Mouse (Mus musculus): Measurements from ENCODE around the gene Klhdc10. TPM values are rescaled to one million over a fixed set of nuclear protein-coding genes. Genes with fewer than 3 reads are reported as not detected.

The Klhdc10 gene
- total RNA-seq, 2 experiments from 2014 or later, result 132 to 157 TPM

DNA sequence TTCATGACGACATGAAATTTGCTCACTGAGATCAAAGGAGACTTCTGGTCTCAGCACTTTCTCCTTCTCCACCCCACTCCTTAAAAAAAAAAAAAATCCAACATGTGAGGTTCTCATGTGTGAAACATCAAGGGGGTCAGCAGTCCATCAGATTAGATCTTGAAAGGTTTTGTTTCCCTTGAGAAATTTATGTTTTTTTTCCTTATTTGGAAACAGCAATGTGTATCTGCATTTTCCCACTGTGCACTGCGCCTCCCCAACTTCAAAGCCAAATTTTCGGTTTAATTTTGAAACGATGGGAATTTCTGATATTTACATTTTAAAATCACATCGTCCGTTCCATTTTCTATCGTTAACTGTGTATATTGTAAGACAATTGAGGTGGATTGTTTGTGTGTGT, 952 bp upstream of the Klhdc10 start:
- no peak for DNase-seq (ENCODE audit: low spot score in 2 of 2)

DNA sequence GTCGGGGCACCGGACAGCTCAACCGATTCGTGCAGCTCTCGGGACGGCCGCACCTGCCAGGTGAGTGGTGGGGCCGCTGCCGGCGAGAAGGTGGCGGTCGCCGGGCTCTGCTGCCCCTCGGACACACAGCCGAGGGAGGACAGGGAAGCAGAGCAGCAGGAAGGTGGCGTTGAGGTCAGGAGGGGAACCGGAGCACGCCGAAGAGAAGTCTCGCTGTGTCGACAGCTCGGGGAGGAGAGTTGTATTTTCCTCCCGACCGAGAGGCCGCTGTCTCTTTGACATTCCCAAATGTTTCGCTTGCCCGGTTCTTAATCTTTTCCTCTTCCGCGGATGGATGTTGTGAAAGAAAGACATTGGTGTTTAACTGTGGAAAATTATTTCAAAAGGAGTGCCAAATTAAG, 423 bp downstream of the Klhdc10 start:
- DNase-seq (ENCODE audit: low spot score in 2 of 2), result no peak

DNA sequence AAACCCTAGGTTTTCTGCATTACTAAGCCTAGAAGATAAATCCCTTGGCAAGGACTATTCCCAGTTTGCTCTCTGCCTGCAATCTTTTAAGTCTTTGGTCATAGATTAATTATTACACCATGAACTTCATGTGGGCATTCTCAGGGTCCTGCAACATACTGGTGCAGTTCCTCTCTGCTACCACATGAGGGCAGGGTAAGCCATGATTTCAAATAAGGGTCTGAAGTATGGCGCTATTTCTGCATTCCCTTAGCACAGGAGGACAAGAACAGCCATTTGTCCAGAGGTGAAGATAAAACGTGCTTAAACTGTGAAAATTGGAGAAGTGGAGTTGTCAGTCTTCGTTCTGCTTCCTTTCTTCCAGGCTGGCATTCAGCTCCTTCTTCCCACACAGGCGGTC, 1.8 kb downstream of the Klhdc10 start:
- peak; percentile 66 to 76 for DNase-seq (ENCODE audit: low spot score in 2 of 2)

DNA sequence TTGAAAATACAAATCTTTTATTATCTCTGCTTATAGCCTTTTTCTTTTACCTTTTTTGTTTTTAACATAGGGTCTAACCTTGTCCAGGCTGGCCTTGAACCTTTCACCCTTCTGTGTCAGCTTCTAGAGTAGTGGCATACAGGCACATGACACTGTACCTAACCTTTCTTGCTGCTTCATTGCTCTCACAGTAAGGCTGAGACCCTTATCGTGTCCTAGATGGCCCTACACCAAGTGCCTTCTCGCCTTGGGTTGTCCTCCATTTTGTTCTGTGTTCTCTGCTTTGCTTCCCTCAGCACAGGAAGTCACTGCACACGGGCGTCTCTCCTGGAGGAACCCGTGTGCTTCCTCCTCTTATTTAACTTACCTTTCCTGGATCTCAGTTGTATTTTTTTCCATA, 3.0 kb downstream of the Klhdc10 start:
- DNase-seq (ENCODE audit: low spot score in 2 of 2), result no peak

DNA sequence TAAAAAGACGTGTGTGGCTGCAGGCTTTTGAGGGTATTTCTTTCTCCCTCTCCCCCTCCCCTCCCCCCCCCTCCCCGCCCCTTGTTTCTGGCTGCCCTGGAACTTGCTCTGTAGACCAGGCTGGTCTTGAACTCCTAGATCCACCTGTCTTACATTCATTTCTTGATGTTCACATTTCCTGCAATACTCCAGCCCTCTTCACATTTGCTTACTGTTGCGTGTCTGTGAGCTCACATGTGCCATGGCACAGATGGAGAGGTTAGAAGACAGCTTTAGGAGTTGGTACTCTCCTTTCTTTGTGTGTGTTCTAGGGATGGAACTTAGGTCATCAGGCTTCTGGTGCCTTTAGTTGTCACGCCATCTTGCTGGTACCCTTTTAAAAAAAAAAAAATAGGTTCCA, 6.6 kb downstream of the Klhdc10 start:
- DNase-seq (ENCODE audit: low spot score in 2 of 2), result no peak

DNA sequence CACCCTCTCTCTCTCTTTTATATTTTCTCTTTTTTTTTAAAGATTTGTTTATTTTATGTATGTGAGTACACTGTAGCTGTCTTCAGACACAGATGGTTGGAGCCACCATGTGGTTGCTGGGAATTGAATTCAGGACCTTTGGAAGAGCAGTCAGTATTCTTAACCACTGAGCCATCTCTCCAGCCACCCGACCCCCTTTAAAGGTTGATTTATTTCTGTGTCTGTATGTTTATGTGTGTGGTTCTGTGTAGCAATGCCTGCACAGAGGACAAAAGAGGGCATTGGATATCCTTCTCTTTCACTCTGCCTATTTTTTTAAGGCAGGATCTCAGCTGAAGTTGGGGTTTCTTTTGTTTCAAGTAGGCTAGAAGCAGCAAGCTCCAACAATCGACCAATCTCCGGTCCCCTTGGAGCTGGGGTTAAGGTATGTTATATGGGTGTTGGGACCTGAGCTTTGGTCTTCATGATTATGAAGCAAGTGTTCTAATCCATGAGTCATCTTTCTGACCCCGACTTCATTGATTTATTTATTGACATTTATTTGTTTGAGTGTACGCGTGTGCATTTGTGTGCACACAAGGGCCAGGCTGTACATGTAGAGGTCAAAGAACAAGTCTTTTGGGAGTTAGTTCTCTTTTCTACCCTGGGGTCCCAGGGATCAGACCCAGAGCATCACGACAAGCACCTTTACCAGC, 7.9 kb downstream of the Klhdc10 start:
- no peak for DNase-seq (ENCODE audit: low spot score in 2 of 2)

DNA sequence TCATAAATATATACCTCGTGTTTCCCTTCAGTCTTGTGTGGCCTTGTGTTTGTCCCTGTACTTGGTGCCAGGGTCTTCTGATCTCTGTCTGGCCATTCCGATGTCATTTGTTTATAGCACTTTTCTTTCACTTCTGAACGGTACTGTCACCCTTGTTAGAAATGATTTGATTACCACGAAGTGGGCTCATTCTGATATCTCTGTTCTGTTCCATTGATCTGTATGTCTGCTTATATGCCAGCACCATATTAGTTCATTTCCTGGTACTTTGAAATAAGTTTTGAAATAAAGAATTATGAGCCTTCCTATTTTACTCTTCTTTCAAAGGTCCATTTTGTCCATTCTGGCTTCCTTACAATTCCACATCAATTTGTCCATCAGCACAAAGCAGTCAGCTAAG, 9.6 kb downstream of the Klhdc10 start:
- no peak for DNase-seq (ENCODE audit: low spot score in 2 of 2)

DNA sequence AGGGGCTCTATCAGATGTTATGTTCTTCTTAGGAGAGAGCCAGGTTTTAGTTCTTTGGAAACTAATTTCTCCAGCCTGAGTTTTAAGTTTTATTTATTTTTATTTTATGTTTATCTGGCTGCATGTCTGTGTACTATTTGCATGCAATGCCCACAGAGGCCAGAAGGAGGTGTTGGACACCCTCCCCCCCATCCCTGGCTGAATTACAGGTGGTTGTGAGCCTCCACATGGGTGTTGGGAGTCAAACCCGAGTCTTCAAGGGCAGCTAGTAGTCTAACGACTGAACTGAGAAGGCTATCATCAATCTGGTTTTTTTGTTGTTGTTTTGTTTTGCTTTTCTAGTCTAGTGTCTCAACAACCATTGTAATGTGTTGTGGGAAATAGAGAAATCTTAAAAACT, 14.5 kb downstream of the Klhdc10 start:
- DNase-seq (ENCODE audit: low spot score in 2 of 2), result no peak

DNA sequence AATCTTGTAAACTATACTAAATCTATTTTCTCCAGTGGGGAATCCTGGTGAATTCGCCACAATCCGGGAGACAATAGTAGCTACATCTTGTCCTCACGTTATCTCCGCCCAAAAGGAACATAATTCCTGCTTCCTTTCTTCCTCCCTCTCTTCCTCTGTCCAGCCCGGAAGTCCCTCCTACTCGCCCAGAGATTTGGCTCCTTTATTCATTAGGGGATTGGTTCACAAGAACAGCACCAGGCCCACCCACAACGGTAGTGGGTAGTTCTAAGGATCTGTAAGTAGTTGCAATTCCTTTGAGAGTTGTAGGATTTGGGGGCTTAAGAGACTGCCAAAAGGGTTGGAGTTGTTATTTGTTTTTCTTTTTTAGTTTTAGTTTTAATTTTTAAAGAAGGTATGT, 15.1 kb downstream of the Klhdc10 start:
- DNase-seq (ENCODE audit: low spot score in 2 of 2), result no peak

DNA sequence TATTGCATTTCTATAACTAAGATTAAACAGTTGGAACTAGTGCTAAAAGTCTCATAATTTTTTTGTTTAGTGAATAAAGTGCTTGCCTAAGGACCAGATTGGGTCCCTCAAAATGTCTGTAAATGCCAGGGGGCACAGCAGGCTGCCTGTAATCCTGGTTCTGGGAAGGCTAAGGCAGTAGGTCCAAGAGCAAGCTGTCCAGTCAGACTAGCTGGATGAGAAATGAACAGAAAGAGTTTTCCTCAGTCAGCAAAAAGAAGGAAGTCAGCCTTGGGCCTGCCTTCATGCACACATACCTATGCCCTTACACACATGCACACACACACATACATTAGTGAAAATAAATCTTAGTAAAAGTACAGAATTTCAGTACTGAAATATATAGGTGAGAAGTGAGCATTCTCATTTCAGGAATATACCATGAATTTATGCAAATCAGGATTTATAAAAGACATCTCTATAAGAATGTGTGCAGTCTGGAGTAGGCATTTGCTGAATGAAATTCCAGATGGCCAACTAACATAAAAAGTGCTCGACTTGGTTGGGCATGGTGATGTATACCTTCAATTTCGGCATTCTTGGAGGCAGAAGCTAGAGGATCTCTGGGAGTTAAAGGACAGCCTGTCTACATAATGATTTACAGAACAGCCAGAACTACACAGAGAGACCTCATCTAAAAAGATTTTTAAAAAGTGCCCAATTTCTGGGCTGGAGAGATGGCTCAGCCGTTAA, 31.0 kb downstream of the Klhdc10 start:
- no peak for DNase-seq (ENCODE audit: low spot score in 2 of 2)

DNA sequence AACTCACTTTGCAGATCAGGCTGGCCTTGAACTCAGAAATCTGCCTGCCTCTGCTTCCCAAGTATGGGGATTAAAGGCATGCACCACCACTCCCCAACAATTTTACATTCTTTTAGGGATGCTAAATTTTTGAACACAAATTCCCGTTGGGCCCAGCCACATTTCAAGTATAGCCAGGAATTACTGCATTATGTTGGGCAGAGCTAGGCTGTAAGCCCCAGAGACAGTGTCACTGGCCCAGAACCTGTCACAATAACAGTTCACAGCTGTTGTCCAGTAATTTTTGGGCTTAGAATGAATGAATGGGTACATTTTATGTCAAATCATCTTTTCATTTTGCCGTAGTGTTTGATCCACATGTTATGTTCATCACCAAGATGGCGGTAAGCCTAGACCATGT, 34.8 kb downstream of the Klhdc10 start:
- no peak for DNase-seq (ENCODE audit: low spot score in 2 of 2)

DNA sequence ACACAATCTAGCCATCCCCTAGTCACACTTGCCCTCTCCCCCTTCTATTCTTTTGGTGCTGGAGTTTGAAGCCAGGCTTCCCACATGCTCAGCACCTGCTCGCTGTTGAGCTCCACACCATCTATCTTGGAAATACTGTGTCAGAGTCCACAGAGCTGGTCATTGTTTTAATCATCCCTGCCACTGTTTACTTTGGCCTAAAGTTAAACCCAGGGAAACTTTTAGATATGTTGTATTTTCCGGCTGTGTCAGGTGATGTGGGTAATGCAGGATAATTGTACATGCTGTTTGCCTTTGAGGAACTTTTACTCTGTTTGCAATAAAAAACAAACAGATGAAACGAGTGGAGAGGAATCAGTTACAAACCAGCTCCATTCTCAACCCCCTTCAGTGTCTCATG, 35.4 kb downstream of the Klhdc10 start:
- no peak for DNase-seq (ENCODE audit: low spot score in 2 of 2)

DNA sequence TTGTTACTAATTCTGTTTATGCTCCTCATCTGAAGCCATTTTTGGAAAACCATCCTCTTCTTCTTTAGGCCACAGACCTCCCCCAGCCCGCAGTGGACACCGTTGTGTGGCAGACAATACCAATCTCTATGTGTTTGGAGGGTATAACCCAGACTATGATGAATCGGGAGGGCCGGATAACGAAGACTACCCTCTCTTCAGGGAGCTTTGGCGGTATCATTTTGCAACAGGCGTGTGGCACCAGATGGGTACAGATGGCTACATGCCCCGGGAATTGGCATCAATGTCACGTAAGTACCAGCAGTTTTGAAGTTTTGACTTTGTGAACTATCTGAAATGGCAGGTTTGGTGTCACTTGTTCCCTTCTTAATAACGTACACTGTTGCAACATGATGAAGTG, 37.9 kb downstream of the Klhdc10 start:
- peak in 1 of 2 experiments; percentile 50 for DNase-seq (ENCODE audit: low spot score in 2 of 2)

DNA sequence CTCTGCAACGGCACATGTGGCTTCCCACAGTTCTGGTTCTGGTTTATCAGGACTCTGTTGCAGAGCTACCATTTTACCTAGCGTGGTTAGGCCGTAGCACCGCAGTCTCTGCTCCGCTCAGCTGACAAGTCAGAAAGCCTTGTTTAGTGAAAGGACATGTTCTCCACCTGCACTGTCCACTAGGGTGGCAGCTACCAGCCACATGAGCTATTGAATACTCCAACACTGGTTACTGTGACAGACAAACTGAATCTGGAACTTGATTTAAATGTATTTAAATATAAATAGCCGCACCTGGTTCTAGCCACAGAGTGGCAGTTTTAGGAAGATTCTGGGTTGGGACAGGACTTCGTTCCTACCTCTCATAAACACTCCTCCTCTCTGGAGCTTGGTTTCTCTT, 55.3 kb downstream of the Klhdc10 start:
- no peak for DNase-seq (ENCODE audit: low spot score in 2 of 2)

DNA sequence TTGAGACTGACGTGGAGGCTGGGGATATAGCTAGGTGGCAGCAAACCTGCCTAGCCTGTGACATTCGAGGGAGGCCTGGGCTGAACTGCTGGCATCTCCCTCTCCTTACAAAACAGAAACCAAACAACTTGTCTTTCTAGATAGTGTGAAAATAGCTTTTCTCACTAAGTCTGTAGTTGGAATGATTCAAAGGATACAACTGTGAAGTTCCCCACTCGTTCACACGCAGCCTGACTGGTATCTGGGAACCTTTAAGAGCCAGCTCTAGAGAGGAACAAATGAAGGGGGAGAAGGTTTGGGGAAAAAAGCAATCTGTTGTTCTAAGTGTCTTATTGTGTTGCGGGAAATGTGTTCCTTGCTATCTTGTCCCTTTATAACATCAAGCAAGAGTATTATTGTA, 57.0 kb downstream of the Klhdc10 start:
- no peak for DNase-seq (ENCODE audit: low spot score in 2 of 2)

DNA sequence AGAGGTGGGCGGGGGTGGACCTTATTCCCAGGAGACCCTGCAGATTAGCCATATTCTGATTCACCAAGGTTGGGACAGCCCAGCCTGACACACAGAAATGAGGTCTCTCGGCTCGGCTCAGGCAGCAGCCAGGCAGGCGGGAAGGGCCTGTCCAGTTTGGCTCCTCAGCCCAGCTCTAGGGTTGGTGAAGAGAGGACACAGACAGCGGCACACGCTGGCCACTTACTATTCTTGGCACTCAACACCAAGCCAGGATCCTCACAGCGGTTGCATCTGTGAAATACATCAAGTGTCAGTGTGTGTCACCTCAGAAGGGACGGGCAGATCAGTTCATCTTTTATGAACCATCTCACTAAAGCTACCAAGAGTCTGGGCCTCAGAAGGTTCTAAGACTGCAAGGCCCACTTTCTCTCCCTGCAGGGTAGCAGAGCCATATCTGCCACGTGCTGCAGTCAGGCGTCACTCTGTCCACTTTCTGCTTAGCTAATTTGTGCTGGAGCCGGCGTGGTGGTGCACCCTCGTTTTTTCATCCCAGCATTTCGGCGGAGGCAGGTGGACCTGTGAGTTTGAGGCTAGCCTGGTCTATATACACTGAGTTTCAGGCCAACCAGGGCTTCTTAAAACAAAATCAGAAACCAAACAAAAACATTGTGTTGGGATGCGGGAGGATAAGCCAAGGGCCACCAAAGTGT, 57.5 kb downstream of the Klhdc10 start:
- no peak for DNase-seq (ENCODE audit: low spot score in 2 of 2)

DNA sequence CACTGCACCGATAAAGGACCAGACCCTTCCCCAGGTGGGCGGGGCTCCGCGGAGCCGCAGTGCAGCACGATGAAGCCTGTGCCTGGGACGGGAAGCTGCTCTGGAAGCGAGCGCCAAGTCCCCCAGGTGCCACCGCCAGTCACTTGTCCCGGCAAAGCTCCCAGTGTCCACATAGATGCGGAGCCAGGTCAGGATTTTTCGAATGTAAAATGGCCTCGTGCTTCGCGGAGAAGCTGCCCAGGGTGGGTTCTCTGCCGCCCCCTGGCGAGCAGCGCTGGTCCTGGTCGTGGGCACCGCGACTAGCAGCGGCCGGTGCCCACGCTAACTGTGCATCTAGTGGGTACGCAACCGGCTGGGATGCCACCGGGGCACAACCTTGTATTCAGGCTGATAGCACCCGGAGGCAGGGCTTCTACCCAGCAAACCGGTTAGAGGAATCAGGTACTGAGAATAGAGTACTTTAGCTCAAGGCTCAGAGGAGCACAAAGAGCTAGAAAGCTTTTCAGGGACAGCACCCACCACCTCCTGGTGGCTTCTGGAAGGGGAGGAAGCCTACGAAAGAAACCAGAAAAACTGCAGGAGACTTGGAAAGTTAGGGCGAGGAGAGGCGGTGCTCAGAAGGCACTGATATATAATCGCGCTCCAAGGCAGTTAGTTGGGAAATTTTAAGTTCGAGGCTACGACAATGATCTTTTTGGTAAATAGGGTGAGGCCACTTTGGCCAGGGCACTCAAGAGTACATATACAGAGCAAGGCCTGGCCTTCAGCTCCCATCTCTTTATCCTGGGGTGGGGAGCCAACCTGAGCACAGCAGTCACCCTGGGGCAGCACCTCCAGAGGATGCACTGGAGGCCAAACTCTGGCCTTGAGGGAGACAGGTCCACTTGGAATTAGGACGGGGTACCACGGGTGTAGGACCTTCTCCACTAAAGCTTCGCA, 58.4 kb downstream of the Klhdc10 start:
- DNase-seq (ENCODE audit: low spot score in 2 of 2), result peak; percentile 81 to 88

DNA sequence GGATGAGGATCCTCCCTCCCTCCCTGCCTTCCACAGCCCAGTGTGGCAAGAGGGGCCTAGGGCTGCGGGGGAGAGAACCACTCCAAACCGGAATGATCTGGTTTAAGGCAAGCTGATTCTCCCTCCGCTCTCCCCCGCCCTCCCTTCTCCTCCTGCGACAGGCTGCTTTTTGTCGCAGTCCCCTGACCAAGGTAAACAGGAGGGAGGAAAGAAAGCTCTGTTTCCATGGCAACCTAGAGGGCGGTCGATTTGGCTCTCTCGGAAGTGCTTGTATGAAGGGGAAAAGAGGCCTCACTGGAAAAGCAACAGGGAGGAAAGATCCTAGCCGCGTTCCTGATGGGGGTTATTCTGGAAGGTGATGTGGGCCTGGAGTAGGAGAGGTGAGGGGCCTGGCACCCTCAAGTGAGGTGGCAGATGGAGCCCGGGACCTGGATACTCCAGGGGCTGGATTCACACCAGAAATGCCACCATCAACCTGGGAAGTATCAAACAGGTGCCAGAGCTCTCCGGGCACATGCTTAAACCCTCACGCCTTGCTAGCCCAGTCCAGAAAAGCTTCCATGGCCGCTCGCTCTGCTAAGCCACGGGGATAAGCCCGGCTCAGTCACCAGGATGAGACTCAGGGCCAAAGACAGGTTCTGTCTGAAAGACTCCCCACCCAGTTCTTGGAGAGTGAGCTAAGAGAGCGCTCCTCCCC, 59.2 kb downstream of the Klhdc10 start:
- DNase-seq (ENCODE audit: low spot score in 2 of 2), result peak; percentile 69 to 78

DNA sequence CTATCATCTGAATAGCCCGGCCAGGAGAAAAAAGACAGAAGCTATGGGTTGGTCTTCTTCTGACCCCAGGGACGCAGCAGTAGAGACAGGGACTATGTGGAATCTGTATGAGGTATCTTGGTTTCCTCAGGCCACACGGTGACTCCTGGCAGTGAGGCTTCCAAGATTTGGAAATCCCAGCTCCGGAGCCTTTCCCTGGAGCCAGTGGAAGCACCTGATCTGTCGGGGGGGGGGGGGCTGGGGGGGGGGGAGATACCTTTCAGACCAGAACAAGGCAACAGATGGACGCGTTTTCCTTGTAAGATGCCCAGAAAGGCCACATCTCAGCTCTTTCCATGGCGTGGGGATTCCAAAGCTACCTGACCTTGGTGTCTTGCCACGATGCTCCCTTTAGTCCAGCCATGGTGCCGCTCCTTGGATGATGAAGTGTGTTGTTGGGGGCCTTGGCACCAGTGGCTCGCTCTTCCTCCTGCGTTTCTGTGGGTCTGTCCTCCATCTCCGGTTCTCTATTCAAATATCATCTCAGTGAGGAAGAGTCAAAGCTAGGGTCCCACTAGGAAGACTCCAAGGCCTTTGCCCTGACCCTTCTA, 60.2 kb downstream of the Klhdc10 start:
- DNase-seq (ENCODE audit: low spot score in 2 of 2), result no peak

DNA sequence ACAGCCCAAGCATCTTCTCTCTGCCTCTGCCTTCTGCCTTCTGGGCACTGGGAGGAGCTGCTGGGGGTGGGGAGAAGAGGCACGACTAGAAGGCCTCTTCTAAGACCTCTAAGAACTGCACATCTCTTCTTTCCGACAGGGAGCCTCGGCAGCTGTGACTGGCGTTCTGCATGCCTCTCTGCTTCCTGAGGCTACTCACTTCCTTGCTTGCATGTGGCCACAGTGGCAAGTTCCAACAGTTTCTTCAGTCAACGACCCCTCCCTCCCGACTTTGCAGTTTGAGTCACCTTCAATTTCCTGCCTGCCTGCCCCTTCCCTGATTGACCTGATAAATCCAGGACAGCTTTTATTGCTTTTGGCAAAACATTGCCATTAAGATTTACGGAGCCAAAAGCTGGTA, 61.2 kb downstream of the Klhdc10 start:
- DNase-seq (ENCODE audit: low spot score in 2 of 2), result no peak
